Mouse (Mus musculus): ENCODE measurements around the gene Mycbpap. TPM values are rescaled to one million over a fixed set of nuclear protein-coding genes. Genes with fewer than 3 reads are reported as not detected.

Mycbpap gene
- total and polyA plus RNA-seq, 3 experiments: 0.12 to 0.17 TPM; not detected in 1

Other genes with a start within 250 kb of the Mycbpap start
- gene Gm21885, start 239.9 kb downstream of the Mycbpap start, total RNA-seq (2012; rRNA removed): not detected in 2 replicates
- gene Gm21885, start 239.9 kb downstream of the Mycbpap start, polyA plus RNA-seq (2012; ENCODE audit: insufficient read depth in 1 of 2, insufficient read length in 2 of 2, low read depth in 1 of 2, low replicate concordance in 2 of 2, missing spikeins in 1 of 2): under 1 TPM in 1 of 2 experiments, not detected in 1; 0.74 TPM
- gene Luc7l3, start 199.8 kb downstream of the Mycbpap start, total RNA-seq (2012; rRNA removed): 47.3 and 52.3 TPM in 2 replicates
- 10 to 100 TPM; 54.7 to 90.5 TPM for gene Luc7l3, start 199.8 kb downstream of the Mycbpap start, polyA plus RNA-seq (2012; ENCODE audit: insufficient read depth in 1 of 2, insufficient read length in 2 of 2, low read depth in 1 of 2, low replicate concordance in 2 of 2, missing spikeins in 1 of 2)
- gene Ankrd40, start 193.7 kb downstream of the Mycbpap start, total RNA-seq (2012; rRNA removed): 37.1 and 39.4 TPM in 2 replicates
- gene Ankrd40, start 193.7 kb downstream of the Mycbpap start, polyA plus RNA-seq (2012; ENCODE audit: insufficient read depth in 1 of 2, insufficient read length in 2 of 2, low read depth in 1 of 2, low replicate concordance in 2 of 2, missing spikeins in 1 of 2): 10 to 100 TPM in 1 of 2 experiments, not detected in 1; 60.0 TPM
- gene Abcc3, start 128.7 kb downstream of the Mycbpap start, total RNA-seq (2012; rRNA removed): 0.13 and 0.27 TPM in 2 replicates
- gene Abcc3, start 128.7 kb downstream of the Mycbpap start, polyA plus RNA-seq (2012; ENCODE audit: insufficient read depth in 1 of 2, insufficient read length in 2 of 2, low read depth in 1 of 2, low replicate concordance in 2 of 2, missing spikeins in 1 of 2): under 1 TPM in 1 of 2 experiments, not detected in 1; 0.29 TPM
- gene Cacna1g, start 47.5 kb downstream of the Mycbpap start, total RNA-seq (2012; rRNA removed): 0.04 TPM in 1 of 2 replicates, not detected in the other
- under 1 TPM in 1 of 2 experiments, not detected in 1; 0.01 TPM for gene Cacna1g, start 47.5 kb downstream of the Mycbpap start, polyA plus RNA-seq (2012; ENCODE audit: insufficient read depth in 1 of 2, insufficient read length in 2 of 2, low read depth in 1 of 2, low replicate concordance in 2 of 2, missing spikeins in 1 of 2)
- not detected in 2 replicates for gene Spata20, start 35.6 kb downstream of the Mycbpap start, total RNA-seq (2012; rRNA removed)
- not detected for gene Spata20, start 35.6 kb downstream of the Mycbpap start, polyA plus RNA-seq (2012; ENCODE audit: insufficient read depth in 1 of 2, insufficient read length in 2 of 2, low read depth in 1 of 2, low replicate concordance in 2 of 2, missing spikeins in 1 of 2)
- gene Epn3, start 21.8 kb downstream of the Mycbpap start, total RNA-seq (2012; rRNA removed): not detected in 2 replicates
- not detected for gene Epn3, start 21.8 kb downstream of the Mycbpap start, polyA plus RNA-seq (2012; ENCODE audit: insufficient read depth in 1 of 2, insufficient read length in 2 of 2, low read depth in 1 of 2, low replicate concordance in 2 of 2, missing spikeins in 1 of 2)
- 27.9 and 28.7 TPM in 2 replicates for gene Rsad1, start 27.5 kb upstream of the Mycbpap start, total RNA-seq (2012; rRNA removed)
- gene Rsad1, start 27.5 kb upstream of the Mycbpap start, polyA plus RNA-seq (2012; ENCODE audit: insufficient read depth in 1 of 2, insufficient read length in 2 of 2, low read depth in 1 of 2, low replicate concordance in 2 of 2, missing spikeins in 1 of 2): 10 to 100 TPM in 1 of 2 experiments, not detected in 1; 24.0 TPM
- 0.08 TPM in 1 of 2 replicates, not detected in the other for gene Chad, start 43.3 kb upstream of the Mycbpap start, total RNA-seq (2012; rRNA removed)
- gene Chad, start 43.3 kb upstream of the Mycbpap start, polyA plus RNA-seq (2012; ENCODE audit: insufficient read depth in 1 of 2, insufficient read length in 2 of 2, low read depth in 1 of 2, low replicate concordance in 2 of 2, missing spikeins in 1 of 2): under 1 TPM in 1 of 2 experiments, not detected in 1; 0.11 TPM
- 2.8 and 3.3 TPM in 2 replicates for gene Acsf2, start 80.1 kb upstream of the Mycbpap start, total RNA-seq (2012; rRNA removed)
- 10 to 100 TPM in 1 of 2 experiments, not detected in 1; 13.1 TPM for gene Acsf2, start 80.1 kb upstream of the Mycbpap start, polyA plus RNA-seq (2012; ENCODE audit: insufficient read depth in 1 of 2, insufficient read length in 2 of 2, low read depth in 1 of 2, low replicate concordance in 2 of 2, missing spikeins in 1 of 2)
- gene Lrrc59, start 108.0 kb upstream of the Mycbpap start, total RNA-seq (2012; rRNA removed): 423 and 464 TPM in 2 replicates
- 100 to 1,000 TPM; 486 to 633 TPM for gene Lrrc59, start 108.0 kb upstream of the Mycbpap start, polyA plus RNA-seq (2012; ENCODE audit: insufficient read depth in 1 of 2, insufficient read length in 2 of 2, low read depth in 1 of 2, low replicate concordance in 2 of 2, missing spikeins in 1 of 2)
- gene Mrpl27, start 132.0 kb upstream of the Mycbpap start, total RNA-seq (2012; rRNA removed): 114 and 129 TPM in 2 replicates
- gene Mrpl27, start 132.0 kb upstream of the Mycbpap start, polyA plus RNA-seq (2012; ENCODE audit: insufficient read depth in 1 of 2, insufficient read length in 2 of 2, low read depth in 1 of 2, low replicate concordance in 2 of 2, missing spikeins in 1 of 2): 100 to 1,000 TPM in 1 of 2 experiments, not detected in 1; 102 TPM
- gene Eme1, start 132.2 kb upstream of the Mycbpap start, total RNA-seq (2012; rRNA removed): 43.8 and 54.9 TPM in 2 replicates
- 10 to 100 TPM in 1 of 2 experiments, not detected in 1; 41.8 TPM for gene Eme1, start 132.2 kb upstream of the Mycbpap start, polyA plus RNA-seq (2012; ENCODE audit: insufficient read depth in 1 of 2, insufficient read length in 2 of 2, low read depth in 1 of 2, low replicate concordance in 2 of 2, missing spikeins in 1 of 2)
- gene Xylt2, start 155.8 kb upstream of the Mycbpap start, total RNA-seq (2012; rRNA removed): 8.4 and 10.1 TPM in 2 replicates
- gene Xylt2, start 155.8 kb upstream of the Mycbpap start, polyA plus RNA-seq (2012; ENCODE audit: insufficient read depth in 1 of 2, insufficient read length in 2 of 2, low read depth in 1 of 2, low replicate concordance in 2 of 2, missing spikeins in 1 of 2): 10 to 100 TPM in 1 of 2 experiments, not detected in 1; 12.4 TPM
- gene Gm11541, start 182.8 kb upstream of the Mycbpap start, total RNA-seq (2012; rRNA removed): not detected in 2 replicates
- not detected for gene Gm11541, start 182.8 kb upstream of the Mycbpap start, polyA plus RNA-seq (2012; ENCODE audit: insufficient read depth in 1 of 2, insufficient read length in 2 of 2, low read depth in 1 of 2, low replicate concordance in 2 of 2, missing spikeins in 1 of 2)
- gene Cdc34b, start 220.0 kb upstream of the Mycbpap start, total RNA-seq (2012; rRNA removed): 0.16 and 0.19 TPM in 2 replicates
- under 1 TPM in 1 of 2 experiments, not detected in 1; 0.29 TPM for gene Cdc34b, start 220.0 kb upstream of the Mycbpap start, polyA plus RNA-seq (2012; ENCODE audit: insufficient read depth in 1 of 2, insufficient read length in 2 of 2, low read depth in 1 of 2, low replicate concordance in 2 of 2, missing spikeins in 1 of 2)